Mouse (Mus musculus): ENCODE data around the gene Gbp6.

- TF ChIP-seq CTCF (IDR thresholded peaks at IDR 0.05; ENCODE audit: low read depth) (no peak; the same call in 1 of the 2 replicates), EP300 (IDR thresholded peaks at IDR 0.05; ENCODE audit: low read depth) (no peak; the same call in 1 of the 2 replicates)
Measured at GRCm38 (mm10) chr5:105301531-105301930, 8.0 kb upstream of the Gbp6 start.
